In the genomic region with DNA sequence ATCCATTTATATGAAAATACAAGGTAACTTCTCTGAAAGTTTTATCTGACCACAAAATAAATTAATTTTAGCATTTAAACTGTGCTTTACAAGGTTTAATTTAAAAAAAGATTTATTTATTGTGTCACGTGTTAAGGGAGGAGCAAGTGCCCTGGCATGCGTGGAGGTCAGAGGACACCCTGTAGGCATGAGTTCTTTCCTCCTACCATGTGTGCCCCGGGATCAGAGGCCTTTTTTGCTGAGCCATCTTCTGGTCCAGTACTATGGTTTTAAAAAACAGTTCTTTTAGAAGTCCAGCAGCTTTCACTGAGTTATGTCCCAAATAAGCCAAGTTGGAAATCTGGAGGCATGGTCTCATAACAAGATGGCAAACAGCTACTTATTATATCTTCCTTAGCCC, we compare ENCODE assay signal across 21 mouse cellular contexts. TPM values are rescaled to one million over a fixed set of nuclear protein-coding genes. Genes with fewer than 3 reads are reported as not detected.
DNase-seq lines count a peak whose midpoint lies in the region; ATAC-seq and TF ChIP-seq lines count a peak whose summit lies in the region.
"Had no signal": no experiment of that assay in that cellular context is flagged by ENCODE, and none has a peak within 500 bp of the region (broad histone marks: within the 10 kb centered on the region; RNA-seq: fewer than 3 reads in every experiment).

No protein-coding gene starts in this region.

- no peak for TF ChIP-seq EP300 in CH12.LX (IDR thresholded peaks at IDR 0.05; ENCODE audit: low read length)

- dilution Hi-C loops in CH12.LX (cut with MboI; ENCODE audit: extremely low pct_ligation_motif_present, extremely low pct_unique_long_range_greater_than_20kb, low sequenced_read_pairs): no loop called here

- H3K9me3 ChIP-seq in kidney, embryonic 14.5 days (ENCODE audit: control insufficient read depth, low read length): no peaks in the 10 kb centered on the region
- no peaks in the 10 kb centered on the region for H3K9me3 ChIP-seq in CH12.LX (replicated peaks; ENCODE audit: low read length)
- H3K9me3 ChIP-seq: embryonic facial prominence, embryonic 10.5 days; embryonic facial prominence, embryonic 12.5 days; forebrain, embryonic 13.5 days; forebrain, embryonic 15.5 days; G1E had no signal

- DNase-seq in kidney, adult 2 months: peak; percentile 58
- DNase-seq in liver, adult 2 months (ENCODE audit: extremely low read depth, low read depth, low spot score): peak; percentile 88
- DNase-seq in liver (no peak), CH12.LX (ENCODE audit: extremely low read depth) (no peak)
- DNase-seq: adrenal gland, adult 8-10 months; adrenal gland, postnatal 14 days; adrenal gland, postnatal 36 days; cerebellum, adult 11-12 months; cerebellum, adult 2 months; cerebellum, adult 9-10 months; cerebellum, postnatal 10 days; cerebellum, postnatal 25 days had no signal

- peaks cover 3% of the 10 kb centered on the region; the same call in 1 of the 2 replicates for H3K36me3 ChIP-seq in kidney, adult 2 months (ENCODE audit: control insufficient read depth, insufficient read depth, low read length)
- H3K36me3 ChIP-seq in kidney, embryonic 14.5 days (ENCODE audit: control insufficient read depth, insufficient read depth, low read length): peaks cover 34% of the 10 kb centered on the region
- H3K36me3 ChIP-seq in liver, adult 2 months (ENCODE audit: control insufficient read depth, insufficient read depth, low read length): peaks cover 32% of the 10 kb centered on the region
- H3K36me3 ChIP-seq in CH12.LX (replicated peaks in 1 of 2; ENCODE audit: control insufficient read depth in 1 of 2, insufficient read depth in 1 of 2, low read length in 1 of 2): no peaks in the 10 kb centered on the region
- H3K36me3 ChIP-seq: G1E had no signal

- TF ChIP-seq POLR2A in kidney, adult 2 months (IDR thresholded peaks at IDR 0.05; ENCODE audit: low read depth, low read length): no peak
- no peak for TF ChIP-seq POLR2A in liver, adult 2 months (IDR thresholded peaks at IDR 0.05; ENCODE audit: extremely low read depth, insufficient read depth, low read length)
- TF ChIP-seq POLR2A in CH12.LX (IDR thresholded peaks at IDR 0.05; ENCODE audit: low read depth, low read length): no peak

- WGBS in kidney, adult 2 months: 52% methylated on average over 3 of the region's 3 CpGs
- WGBS in kidney, embryonic 14.5 days: 92% methylated on average over 3 of the region's 3 CpGs
- 22% methylated on average over 3 of the region's 3 CpGs for WGBS in liver, adult 2 months

- 0 out of 2 replicates have a peak overlapping the region, but pooled peaks have one; percentile 42 for H3K4me3 ChIP-seq in kidney, adult 2 months (ENCODE audit: insufficient read depth, low read depth, low read length)
- no peak overlapping the region for H3K4me3 ChIP-seq in kidney, embryonic 14.5 days (ENCODE audit: low read length)
- peak overlapping the region; percentile 87 for H3K4me3 ChIP-seq in liver, adult 2 months (ENCODE audit: insufficient read depth, low read depth, low read length)
- no peak overlapping the region for H3K4me3 ChIP-seq in CH12.LX (replicated peaks in 1 of 3; ENCODE audit: low read depth in 2 of 3, low read length in 2 of 3, poor library complexity in 1 of 3)
- H3K4me3 ChIP-seq: embryonic facial prominence, embryonic 10.5 days; embryonic facial prominence, embryonic 12.5 days; forebrain, embryonic 13.5 days; forebrain, embryonic 15.5 days had no signal

- TF ChIP-seq CTCF in kidney, adult 2 months (conservative IDR thresholded peaks at IDR 0.05; ENCODE audit: insufficient read depth, insufficient read length, low read depth, low read length): no peak
- no peak for TF ChIP-seq CTCF in liver, adult 2 months (IDR thresholded peaks at IDR 0.05; ENCODE audit: low read depth, low read length)
- no peak for TF ChIP-seq CTCF in CH12.LX (conservative IDR thresholded peaks at IDR 0.05 in 1 of 2, IDR thresholded peaks at IDR 0.05 in 1 of 2; ENCODE audit: low read depth in 2 of 2, low read length in 2 of 2)

- no peak overlapping the region for H3K4me2 ChIP-seq in kidney, embryonic 14.5 days (replicated peaks; ENCODE audit: low read depth, low read length)
- 0 out of 2 replicates have a peak overlapping the region, but pooled peaks have one; percentile 0 for H3K4me2 ChIP-seq in CH12.LX (ENCODE audit: insufficient read depth, low read depth, poor library complexity, severe bottlenecking)
- H3K4me2 ChIP-seq: embryonic facial prominence, embryonic 12.5 days; forebrain, embryonic 13.5 days; forebrain, embryonic 15.5 days had no signal

- H3K27me3 ChIP-seq in kidney, adult 2 months (replicated peaks; ENCODE audit: control insufficient read depth, insufficient read depth, low read length): no peaks in the 10 kb centered on the region
- no peaks in the 10 kb centered on the region for H3K27me3 ChIP-seq in kidney, embryonic 14.5 days (ENCODE audit: control insufficient read depth, insufficient read depth, low read length)
- H3K27me3 ChIP-seq in liver, adult 2 months (ENCODE audit: control insufficient read depth, insufficient read depth, low read length): no peaks in the 10 kb centered on the region
- H3K27me3 ChIP-seq in CH12.LX (replicated peaks): no peaks in the 10 kb centered on the region
- H3K27me3 ChIP-seq: embryonic facial prominence, embryonic 12.5 days; forebrain, embryonic 13.5 days; forebrain, embryonic 15.5 days; Patski had no signal

- no peak for TF ChIP-seq RAD21 in CH12.LX (IDR thresholded peaks at IDR 0.05; ENCODE audit: low read depth, low read length)

- peaks cover 5% of the 10 kb centered on the region; the same call in 1 of the 2 replicates for H3K4me1 ChIP-seq in kidney, adult 2 months (ENCODE audit: control insufficient read depth, insufficient read depth, low read length)
- H3K4me1 ChIP-seq in kidney, embryonic 14.5 days (ENCODE audit: control insufficient read depth, insufficient read depth, low read length): no peaks in the 10 kb centered on the region
- peaks cover 16% of the 10 kb centered on the region for H3K4me1 ChIP-seq in liver, adult 2 months (ENCODE audit: control insufficient read depth, insufficient read depth, low read length)
- H3K4me1 ChIP-seq in CH12.LX (ENCODE audit: control insufficient read depth in 1 of 2, insufficient read depth in 2 of 2): peaks cover 2 to 6% of the 10 kb centered on the region in 2 experiments; a peak in 2 of 4 replicates
- H3K4me1 ChIP-seq: forebrain, embryonic 13.5 days; forebrain, embryonic 15.5 days had no signal

- ATAC-seq in kidney, embryonic 14.5 days (ENCODE audit: low FRiP score, low TSS enrichment): no peak
- ATAC-seq in inflammation-experienced regulatory T-cells, adult 6 months: no peak
- ATAC-seq: activated CD4-positive, CD25-positive, alpha-beta regulatory T cell, adult 4 months; forebrain, embryonic 13.5 days; forebrain, embryonic 15.5 days; Patski had no signal

- H3K79me2 ChIP-seq in liver, adult 2 months (ENCODE audit: control insufficient read depth, insufficient read depth, low read length): peaks cover 15% of the 10 kb centered on the region; the same call in 1 of the 2 replicates
- no peaks in the 10 kb centered on the region for H3K79me2 ChIP-seq in CH12.LX (replicated peaks; ENCODE audit: control insufficient read depth, extremely low read depth, insufficient read depth, poor library complexity, severe bottlenecking)

- no peak overlapping the region for H3K27ac ChIP-seq in kidney, adult 2 months (ENCODE audit: insufficient read depth, low read depth, low read length)
- H3K27ac ChIP-seq in kidney, embryonic 14.5 days (ENCODE audit: low read depth, low read length): no peak overlapping the region
- peak overlapping the region; percentile 91 for H3K27ac ChIP-seq in liver, adult 2 months (replicated peaks; ENCODE audit: insufficient read depth, low read depth, low read length)
- no peak overlapping the region for H3K27ac ChIP-seq in CH12.LX (ENCODE audit: insufficient read depth, low read depth)
- H3K27ac ChIP-seq: embryonic facial prominence, embryonic 10.5 days; embryonic facial prominence, embryonic 12.5 days; forebrain, embryonic 13.5 days; forebrain, embryonic 15.5 days had no signal

- in situ Hi-C loops in CH12.LX (cut with MboI; ENCODE audit: low pct_ligation_motif_present, low pct_unique_long_range_greater_than_20kb, low sequenced_read_pairs): no loop called here

- H3K9ac ChIP-seq in kidney, embryonic 14.5 days (ENCODE audit: low read depth, low read length): no peak overlapping the region
- H3K9ac ChIP-seq in liver, adult 2 months (ENCODE audit: low read depth, low read length): peak overlapping the region; percentile 81; the same call in 1 of the 2 replicates
- H3K9ac ChIP-seq in CH12.LX (ENCODE audit: insufficient read depth, low read depth): no peak overlapping the region
- H3K9ac ChIP-seq: embryonic facial prominence, embryonic 12.5 days; forebrain, embryonic 13.5 days; forebrain, embryonic 15.5 days had no signal

TF ChIP-seq in CH12.LX, 34 proteins besides CTCF, POLR2A, EP300 and RAD21:
- TF ChIP-seq USF2 (conservative IDR thresholded peaks at IDR 0.05; ENCODE audit: low read depth, low read length): no peak
TF ChIP-seq in CH12.LX: peak in this region for 0.

RNA-seq across cellular contexts. Expression of gene Prkd3, which starts 36.9 kb away (rescaled TPM):
- polyA plus RNA-seq in kidney, adult 2 months (2012; rRNA removed): 9.4 and 10.3 TPM in 2 replicates
- 26.5 and 45.0 TPM in 2 replicates for polyA plus RNA-seq in kidney, embryonic 14.5 days (2014; fragmentation: Nextera tagmentation; extraction: Ambion mirVana)
- total RNA-seq in liver, adult 2 months (2014; rRNA removed): 191 and 211 TPM in 2 replicates
- 71.8 and 79.6 TPM in 2 replicates for polyA plus RNA-seq in liver, adult 2 months (2012; rRNA removed)
- total RNA-seq in CH12.LX (2012; rRNA removed): not detected in 2 replicates
- not detected in 2 replicates for total RNA-seq in CH12.LX (2014; rRNA removed)
- polyA plus RNA-seq in CH12.LX (2012; ENCODE audit: insufficient read length, low read depth): not detected in 2 replicates
- 1 to 10 TPM; 2.8 to 7.7 (median 5.0) TPM for polyA plus RNA-seq in inflammation-experienced regulatory T-cells, adult 6 months (2017; shearing (Covaris generic))
- polyA plus RNA-seq: G1E had no signal

RNA-seq across cellular contexts. Expression of gene Ndufaf7, which starts 46.8 kb away (rescaled TPM):
- 16.7 and 20.8 TPM in 2 replicates for polyA plus RNA-seq in kidney, adult 2 months (2012; rRNA removed)
- 45.4 and 63.2 TPM in 2 replicates for polyA plus RNA-seq in kidney, embryonic 14.5 days (2014; fragmentation: Nextera tagmentation; extraction: Ambion mirVana)
- total RNA-seq in liver, adult 2 months (2014; rRNA removed): 14.6 and 17.3 TPM in 2 replicates
- 5.5 and 5.7 TPM in 2 replicates for polyA plus RNA-seq in liver, adult 2 months (2012; rRNA removed)
- total RNA-seq in CH12.LX (2012; rRNA removed): 41.7 and 46.7 TPM in 2 replicates
- 42.4 and 50.2 TPM in 2 replicates for total RNA-seq in CH12.LX (2014; rRNA removed)
- polyA plus RNA-seq in CH12.LX (2012; ENCODE audit: insufficient read length, low read depth): 54.1 and 68.4 TPM in 2 replicates
- polyA plus RNA-seq in inflammation-experienced regulatory T-cells, adult 6 months (2017; shearing (Covaris generic)): 10 to 100 TPM; 52.2 to 65.3 (median 64.9) TPM

RNA-seq across cellular contexts. Expression of gene Cebpz, which starts 46.9 kb away (rescaled TPM):
- polyA plus RNA-seq in kidney, adult 2 months (2012; rRNA removed): 3.1 and 6.8 TPM in 2 replicates
- 58.7 and 64.8 TPM in 2 replicates for polyA plus RNA-seq in kidney, embryonic 14.5 days (2014; fragmentation: Nextera tagmentation; extraction: Ambion mirVana)
- 17.7 and 19.0 TPM in 2 replicates for total RNA-seq in liver, adult 2 months (2014; rRNA removed)
- 3.2 and 4.4 TPM in 2 replicates for polyA plus RNA-seq in liver, adult 2 months (2012; rRNA removed)
- total RNA-seq in CH12.LX (2012; rRNA removed) (43.3 and 60.3 TPM in 2 replicates), CH12.LX (2014; rRNA removed) (61.2 and 71.5 TPM in 2 replicates)
- polyA plus RNA-seq in CH12.LX (2012; ENCODE audit: insufficient read length, low read depth): 70.1 and 86.7 TPM in 2 replicates
- polyA plus RNA-seq in inflammation-experienced regulatory T-cells, adult 6 months (2017; shearing (Covaris generic)): 10 to 100 TPM; 46.4 to 85.4 (median 73.1) TPM

Comparison
In these comparisons a context has a peak if more than half of its experiments do, and no peak if none do; other contexts are left out.
1. DNase-seq: peak in kidney, adult 2 months (single experiment) and liver, adult 2 months (single experiment); none in liver (single experiment) and CH12.LX (single experiment).
2. H3K4me3 ChIP-seq: peak in kidney, adult 2 months (single experiment) and liver, adult 2 months (single experiment); none in kidney, embryonic 14.5 days (single experiment) and CH12.LX (0 of 3).